Mouse (Mus musculus) intestine, postnatal 0 days (tissue): ENCODE results near the gene Syne1. TPM values are rescaled to one million over a fixed set of nuclear protein-coding genes. Genes with fewer than 3 reads are reported as not detected.

Experiments
- ATAC-seq: fragments of 200-750 bp; cut with Nextera tagmentation; 2 replicates; pipeline ENCODE4 v1.8.0; 2017; ENCODE audit warnings: mild to moderate bottlenecking, moderate TSS enrichment, moderate library complexity
- H3K27ac ChIP-seq: fragments of 300-500 bp; sonication (generic); 2 replicates; pipeline ENCODE4 v1.5.1; 2014; ENCODE audit warnings: mild to moderate bottlenecking, low read depth, low read length, moderate library complexity
- H3K27me3 ChIP-seq: fragments of 300-500 bp; sonication (generic); replicated peaks from 2 replicates; pipeline ENCODE4 v1.6.1; 2014; ENCODE audit warnings: low read length, mixed read lengths; ENCODE audit not compliant: control insufficient read depth, insufficient read depth
- H3K36me3 ChIP-seq: fragments of 300-500 bp; sonication (generic); 2 replicates; pipeline ENCODE4 v1.6.1; 2014; ENCODE audit warnings: mild to moderate bottlenecking, moderate library complexity; ENCODE audit not compliant: control insufficient read depth, insufficient read depth
- H3K4me1 ChIP-seq: fragments of 300-500 bp; sonication (generic); replicated peaks from 2 replicates; pipeline ENCODE4 v1.6.1; 2014; ENCODE audit warnings: antibody characterized with exemption, low read length, mixed read lengths; ENCODE audit not compliant: control insufficient read depth, insufficient read depth
- H3K4me2 ChIP-seq: fragments of 300-500 bp; sonication (generic); replicated peaks from 2 replicates; pipeline ENCODE4 v1.6.1; 2014; ENCODE audit warnings: low read depth, mild to moderate bottlenecking, moderate library complexity
- H3K4me3 ChIP-seq: fragments of 300-500 bp; sonication (generic); 2 replicates; pipeline ENCODE4 v1.5.1; 2014; ENCODE audit warnings: low read depth, low read length
- H3K9ac ChIP-seq: fragments of 300-500 bp; sonication (generic); 2 replicates; pipeline ENCODE4 v1.6.1; 2014; ENCODE audit warnings: mild to moderate bottlenecking, low read depth, low read length
- H3K9me3 ChIP-seq: fragments of 300-500 bp; sonication (generic); 2 replicates; pipeline ENCODE4 v1.6.1; 2016; ENCODE audit warnings: mixed run types; ENCODE audit not compliant: control insufficient read depth
- CTCF ChIP-seq: sonication (generic); IDR thresholded peaks from 2 replicates; pipeline ENCODE4 v1.5.1; 2016; ENCODE audit warnings: low read depth, mild to moderate bottlenecking, control low read depth, antibody characterized with exemption, moderate library complexity
- WGBS: fragments of 180-500 bp; shearing (Covaris S2); extraction: QIAGEN DNeasy Blood & Tissue Kit; methylation state at CpG from one replicate; pipeline ENCODE4 v1.1.7; 2014; 5-methylcytosine and 5-hydroxymethylcytosine counted together
- polyA plus RNA-seq: library from polyadenylated mRNA; unstranded; fragments of >200 nt; fragmentation: Nextera tagmentation; extraction: Ambion mirVana; gene quantifications from 2 replicates; pipeline ENCODE4 v1.2.1, GENCODE M21; 2015

Syne1 gene
- polyA plus RNA-seq, 1 experiment from 2014 or later: 4.3 TPM

- WGBS: 91% methylated on average over 2 of the region's 2 CpGs
Observed at GRCm38 (mm10) chr10:5449944-5450343, 101.3 kb downstream of the Syne1 start.

DNA sequence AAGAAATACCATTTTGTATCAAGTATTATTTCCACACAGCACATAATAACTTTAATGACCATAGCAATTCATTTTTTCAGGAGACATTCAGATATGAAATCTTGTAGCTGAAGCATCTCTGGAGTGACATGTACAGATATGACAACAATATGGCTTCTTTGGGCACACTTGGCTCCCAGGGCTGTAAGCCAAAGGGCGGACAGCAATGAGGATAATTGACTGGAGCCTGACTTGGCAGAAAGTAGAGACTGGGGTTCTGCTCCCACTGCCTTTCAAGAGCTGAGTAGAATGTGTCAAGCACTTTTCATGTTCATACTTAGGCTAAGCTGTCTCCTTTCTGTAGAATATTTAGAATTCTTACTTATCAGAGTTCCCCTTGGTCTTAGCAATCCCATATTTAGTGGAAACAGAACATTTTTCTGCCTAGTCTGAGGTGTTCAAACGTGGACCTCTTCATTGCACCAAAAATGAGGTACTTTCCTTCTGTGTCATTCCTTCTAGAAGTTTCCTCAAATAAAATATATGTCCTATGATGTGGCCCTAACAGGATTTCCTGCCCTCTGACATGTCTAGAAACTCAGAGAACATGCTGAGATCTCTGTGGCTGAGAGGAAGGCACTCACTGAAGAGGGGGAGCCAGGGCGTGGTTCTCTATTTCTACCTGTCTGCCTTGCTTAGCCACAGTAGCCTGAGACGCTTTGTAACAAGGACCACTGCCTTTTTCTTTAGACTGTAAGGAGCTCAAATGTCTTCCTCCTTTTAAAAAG is 103.1 kb downstream of the Syne1 start:
- no peak for TF ChIP-seq CTCF
- Histone ChIP-seq H3K4me3 (no peak overlapping the region), H3K4me2 (no peak overlapping the region), H3K9ac (no peak overlapping the region), H3K4me1 (no peaks in the 10 kb centered on the region), H3K9me3 (no peaks in the 10 kb centered on the region), H3K27ac (no peak overlapping the region), H3K27me3 (no peaks in the 10 kb centered on the region), H3K36me3 (no peaks in the 10 kb centered on the region)
- ATAC-seq: no peak
- 64% methylated on average over 4 of the region's 4 CpGs for WGBS

More at GRCm38 (mm10) chr10:5449944-5450343, 101.3 kb downstream of the Syne1 start:
- H3K9ac ChIP-seq: no peak overlapping the region
- H3K27me3 ChIP-seq: no peaks in the 10 kb centered on the region
- ATAC-seq: no peak
- no peaks in the 10 kb centered on the region for H3K36me3 ChIP-seq
- H3K4me2 ChIP-seq: no peak overlapping the region
- H3K4me1 ChIP-seq: no peaks in the 10 kb centered on the region
- no peak overlapping the region for H3K4me3 ChIP-seq
- H3K27ac ChIP-seq: no peak overlapping the region
- no peaks in the 10 kb centered on the region for H3K9me3 ChIP-seq
- TF ChIP-seq CTCF: no peak

GRCm38 (mm10) chr10:5445313-5445712 is 106.0 kb downstream of the Syne1 start:
- TF ChIP-seq CTCF: no peak
- Histone ChIP-seq H3K27me3 (no peaks in the 10 kb centered on the region), H3K4me1 (no peaks in the 10 kb centered on the region), H3K9me3 (no peaks in the 10 kb centered on the region), H3K27ac (no peak overlapping the region), H3K36me3 (no peaks in the 10 kb centered on the region), H3K4me2 (no peak overlapping the region), H3K9ac (no peak overlapping the region), H3K4me3 (no peak overlapping the region)
- ATAC-seq: no peak
- WGBS: 94% methylated on average over 3 of the region's 3 CpGs

GRCm38 (mm10) chr10:5443020-5443419 is 108.3 kb downstream of the Syne1 start:
- Histone ChIP-seq H3K4me1 (no peaks in the 10 kb centered on the region), H3K9ac (no peak overlapping the region), H3K9me3 (no peaks in the 10 kb centered on the region), H3K4me2 (no peak overlapping the region), H3K27me3 (no peaks in the 10 kb centered on the region), H3K36me3 (no peaks in the 10 kb centered on the region), H3K27ac (no peak overlapping the region), H3K4me3 (no peak overlapping the region)
- TF ChIP-seq CTCF: no peak
- no peak for ATAC-seq
- WGBS: 91% methylated on average over 2 of the region's 2 CpGs

DNA sequence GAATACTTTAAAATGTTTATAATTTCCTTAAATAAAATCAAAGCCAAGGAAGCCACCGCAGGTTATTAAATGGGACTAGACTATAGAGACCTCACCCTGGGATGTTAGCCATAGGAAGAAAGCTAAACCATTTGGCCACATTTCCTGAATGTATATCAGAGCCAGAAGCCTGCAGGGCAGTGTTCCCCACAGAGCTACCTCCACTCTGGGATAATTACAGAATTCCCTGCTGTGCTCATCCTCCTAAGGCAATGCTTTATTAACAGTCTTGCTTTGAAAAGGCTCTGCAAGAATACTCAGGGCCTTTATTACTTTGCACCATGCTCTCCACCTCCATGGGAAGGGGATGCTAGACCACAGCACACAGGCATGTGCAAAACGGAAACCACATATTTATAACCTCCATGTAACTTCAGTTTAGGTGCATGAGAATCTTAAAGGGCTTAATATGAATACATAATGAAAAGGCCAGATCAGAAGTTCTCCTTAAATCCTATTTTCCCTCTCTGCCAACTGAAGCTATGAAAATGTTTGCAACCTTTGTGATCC is 111.4 kb downstream of the Syne1 start:
- no peak for ATAC-seq
- Histone ChIP-seq H3K4me1 (no peaks in the 10 kb centered on the region), H3K27me3 (no peaks in the 10 kb centered on the region), H3K4me3 (no peak overlapping the region), H3K36me3 (no peaks in the 10 kb centered on the region), H3K9ac (no peak overlapping the region), H3K27ac (no peak overlapping the region), H3K9me3 (no peaks in the 10 kb centered on the region), H3K4me2 (no peak overlapping the region)
- WGBS: 71% methylated on average over 2 of the region's 2 CpGs
- TF ChIP-seq CTCF: no peak

DNA sequence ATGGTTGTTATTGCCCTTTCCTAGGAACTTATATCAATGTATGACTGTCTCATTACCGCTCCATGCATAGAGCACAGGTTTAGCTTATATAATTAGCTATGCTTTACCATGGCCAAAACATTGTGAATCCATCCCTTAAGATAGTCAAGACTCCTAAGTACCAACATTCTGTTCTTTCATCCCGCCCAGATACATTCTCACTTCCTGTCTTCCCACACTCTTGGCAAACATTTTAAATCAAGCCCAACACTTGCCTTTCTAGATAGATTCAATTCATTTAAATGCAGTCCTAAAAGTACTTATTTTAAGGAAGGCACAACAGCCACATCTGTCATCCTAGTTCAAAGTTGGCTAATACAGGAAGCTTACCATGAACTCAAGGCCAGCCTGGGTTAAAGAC is 113.5 kb downstream of the Syne1 start:
- no peak for ATAC-seq
- Histone ChIP-seq H3K4me1 (no peaks in the 10 kb centered on the region), H3K4me2 (no peak overlapping the region), H3K9ac (no peak overlapping the region), H3K9me3 (no peaks in the 10 kb centered on the region), H3K27ac (no peak overlapping the region), H3K4me3 (no peak overlapping the region), H3K36me3 (no peaks in the 10 kb centered on the region), H3K27me3 (no peaks in the 10 kb centered on the region)
- 83% methylated on average over 2 of the region's 2 CpGs for WGBS
- no peak for TF ChIP-seq CTCF
